Mouse (Mus musculus): ENCODE data around the gene Aph1c.
A peak's percentile ranks its signal among the peaks of the same experiment; 100 is the strongest.
"Not testable (repeated sequence)": the region's sequence is repeated elsewhere in the genome, so short reads cannot be mapped to it uniquely, and the experiment has no call there.

Gene Aph1c

GRCm38 (mm10) chr9:66832366-66832908, 2.1 kb downstream of the Aph1c start:
- DNase-seq (ENCODE audit: low read depth, low spot score), result no peak

DNA sequence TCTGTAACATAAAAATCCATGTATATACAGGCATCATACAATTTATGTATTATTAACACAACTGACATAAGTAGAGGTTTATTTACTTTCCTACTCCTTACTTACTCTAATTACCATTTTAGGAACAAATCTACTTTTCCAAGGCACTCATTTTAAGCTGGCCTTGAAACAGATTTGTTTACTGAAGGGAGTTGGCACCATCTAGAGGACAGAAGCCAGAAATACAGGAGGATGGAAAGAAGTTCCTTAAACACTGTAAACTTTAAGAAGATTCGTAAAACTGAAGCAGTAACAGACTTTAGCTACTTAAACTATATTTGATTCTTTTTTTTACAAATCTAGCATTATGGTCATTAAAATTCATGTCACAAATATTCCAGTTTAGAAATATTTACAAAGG, 8.5 kb downstream of the Aph1c start:
- DNase-seq (ENCODE audit: low read depth, low spot score), result no peak

GRCm38 (mm10) chr9:66822255-66822654, 12.3 kb downstream of the Aph1c start:
- not testable (repeated sequence) for DNase-seq (ENCODE audit: low read depth, low spot score)

DNA sequence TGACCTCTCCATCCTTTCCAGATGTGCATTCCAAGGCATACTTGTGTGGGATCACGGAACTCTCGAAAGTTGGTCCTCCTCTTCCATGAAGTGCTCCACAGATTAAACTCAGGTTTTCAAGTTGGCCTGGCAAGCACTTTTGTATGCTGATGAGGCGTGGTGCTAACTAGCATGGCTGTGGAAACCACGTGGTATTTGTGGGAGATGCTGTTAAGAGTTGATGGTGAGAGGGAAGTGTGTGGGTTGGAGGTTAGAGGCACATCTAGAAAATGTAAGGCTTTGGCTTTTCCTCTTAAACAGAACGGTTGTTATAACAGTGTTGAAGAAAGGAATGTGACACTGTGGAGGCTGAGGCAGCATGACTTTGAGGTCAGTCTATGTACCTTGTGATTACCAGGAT, 13.5 kb downstream of the Aph1c start:
- no peak for DNase-seq (ENCODE audit: low read depth, low spot score)

GRCm38 (mm10) chr9:66813392-66813791, 21.1 kb downstream of the Aph1c start:
- DNase-seq (ENCODE audit: low read depth, low spot score), result no peak

DNA sequence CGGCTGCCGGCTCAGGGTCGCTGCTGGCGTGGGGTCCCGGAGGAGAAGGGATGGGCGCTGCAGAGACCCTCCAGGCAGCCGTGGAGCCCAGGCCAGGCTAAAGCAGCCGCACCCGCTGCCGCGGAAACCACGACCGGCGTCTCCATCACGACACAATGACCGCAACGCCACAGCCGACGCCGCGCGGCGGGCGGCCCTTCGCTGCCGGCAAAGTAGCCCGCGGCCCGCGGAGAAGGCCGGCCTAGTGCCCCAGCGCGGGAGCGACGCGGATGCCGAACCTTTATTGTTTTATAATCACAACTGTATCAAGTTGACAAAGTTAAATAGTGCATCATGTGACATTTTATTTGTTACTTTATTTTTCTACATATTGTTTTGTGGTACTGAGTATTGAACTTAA, 28.6 kb downstream of the Aph1c start:
- not testable (repeated sequence) for DNase-seq (ENCODE audit: low read depth, low spot score)

- DNase-seq (ENCODE audit: low read depth, low spot score), result no peak
Measured at GRCm38 (mm10) chr9:66801947-66802346, 32.6 kb downstream of the Aph1c start.

- no peak for DNase-seq (ENCODE audit: low read depth, low spot score)
Measured at GRCm38 (mm10) chr9:66796739-66797138, 37.8 kb downstream of the Aph1c start, which contains the start of gene Gm10647. Gm10647 (plus strand) TSS chr9:66797039.

DNA sequence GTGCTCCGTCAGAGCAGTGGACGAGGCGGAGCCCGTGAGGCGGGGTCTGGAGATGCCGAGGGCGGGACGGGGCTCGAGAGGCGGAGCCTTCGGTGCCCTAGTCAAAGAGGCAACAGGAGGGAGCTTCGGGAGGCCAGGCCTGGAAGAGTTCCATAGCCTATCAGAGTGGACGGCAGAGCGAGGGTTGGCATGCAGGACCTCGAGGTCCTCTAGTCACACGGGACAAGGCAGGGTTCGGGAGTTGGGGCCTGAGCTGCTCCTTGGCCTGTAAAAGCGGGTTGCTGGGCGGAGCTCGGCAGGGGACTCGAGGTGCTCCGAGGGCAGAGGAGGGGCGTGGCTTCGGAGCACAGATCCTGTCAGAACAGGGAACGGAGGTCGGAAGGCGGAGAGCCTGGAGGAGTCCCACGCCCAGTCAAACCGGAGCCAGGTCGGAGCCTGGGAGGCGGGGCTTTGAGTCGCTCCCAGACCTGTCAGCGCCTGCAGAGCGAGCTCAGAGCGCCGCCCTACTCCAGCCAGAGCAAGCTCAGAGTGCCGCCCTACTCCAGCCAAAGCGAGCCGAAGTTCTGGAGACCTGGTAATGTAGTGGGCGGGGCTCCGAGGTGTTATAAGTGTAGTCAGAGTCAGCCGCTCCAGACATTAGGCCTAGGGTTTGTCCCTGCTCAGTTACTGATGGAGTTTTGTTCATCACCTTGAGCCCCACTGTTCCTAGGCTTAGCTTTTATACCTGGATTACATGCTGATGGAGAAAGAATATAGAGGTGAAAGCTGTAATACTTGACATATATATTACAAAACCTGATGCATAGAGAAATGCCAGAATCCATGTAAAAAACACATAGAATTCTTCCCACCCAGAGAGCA, 38.8 kb downstream of the Aph1c start, which contains the start of gene Aph1b:
TSS of gene Aph1b (minus strand) at position 27 of the 861 bp plus-strand sequence.
- DNase-seq (ENCODE audit: low read depth, low spot score), result peak; percentile 95

DNA sequence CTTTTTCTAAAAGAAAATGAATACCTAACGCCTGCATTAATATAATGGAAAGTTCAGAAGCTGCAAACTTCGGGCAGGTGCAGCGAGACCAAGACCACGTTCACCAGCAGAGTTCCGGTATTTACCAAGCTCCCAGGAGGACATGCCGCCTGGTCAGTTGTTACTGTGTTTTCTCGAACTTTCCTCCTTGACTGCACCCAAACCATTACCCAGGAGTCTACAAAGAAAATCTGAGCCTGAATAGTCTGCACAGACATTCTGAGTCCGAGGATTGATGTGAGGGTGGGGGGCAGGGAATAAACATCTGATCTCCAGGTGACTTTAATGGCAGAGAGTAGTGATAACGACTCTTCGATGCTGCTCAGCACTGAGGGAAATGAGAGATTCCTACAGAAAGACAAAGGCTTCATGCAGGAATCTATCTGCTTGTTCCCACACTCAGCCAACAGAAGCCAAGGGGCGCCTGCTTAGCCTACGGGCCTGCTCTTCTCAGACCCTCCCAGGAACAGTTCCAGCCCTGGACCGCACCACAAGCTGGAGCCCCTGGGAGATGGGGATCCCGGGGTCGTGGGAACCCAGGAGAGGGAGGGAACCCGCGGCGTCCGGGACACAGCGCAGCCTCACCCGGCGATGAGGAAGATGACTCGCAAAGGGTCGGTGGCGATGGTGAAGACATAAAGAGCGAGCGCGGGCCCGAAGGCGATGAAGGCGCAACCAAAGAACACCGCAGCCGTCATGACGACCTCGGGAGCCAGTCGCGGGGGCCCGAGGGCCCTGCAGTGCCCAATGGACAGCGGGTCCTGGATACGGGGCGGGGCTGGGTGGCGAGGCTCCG, 39.7 kb downstream of the Aph1c start:
- DNase-seq (ENCODE audit: low read depth, low spot score), result no peak

GRCm38 (mm10) chr9:66787821-66788220, 46.7 kb downstream of the Aph1c start:
- no peak for DNase-seq (ENCODE audit: low read depth, low spot score)

GRCm38 (mm10) chr9:66784552-66784951, 50.0 kb downstream of the Aph1c start:
- not testable (repeated sequence) for DNase-seq (ENCODE audit: low read depth, low spot score)

- DNase-seq (ENCODE audit: low read depth, low spot score), result no peak
Measured at GRCm38 (mm10) chr9:66770701-66771100, 63.8 kb downstream of the Aph1c start.

DNA sequence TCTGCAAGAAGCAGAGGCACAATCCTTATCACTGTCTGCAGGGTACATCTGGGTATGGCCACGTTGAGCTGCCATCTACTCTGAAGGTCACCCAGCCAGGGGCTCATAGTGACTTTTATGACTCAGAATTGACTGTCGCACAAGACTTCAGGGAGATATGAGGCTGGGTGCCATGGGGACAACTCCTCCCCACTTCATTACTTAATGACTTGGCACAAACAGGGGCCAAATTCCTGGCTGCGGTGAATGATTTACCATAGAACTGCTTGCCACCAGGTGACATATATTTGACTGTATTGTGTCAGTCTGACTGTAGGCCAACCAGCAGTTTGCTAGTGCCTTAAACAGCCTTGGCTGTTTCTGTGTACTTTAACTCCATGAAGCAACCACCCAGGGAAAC, 65.3 kb downstream of the Aph1c start:
- no peak for DNase-seq (ENCODE audit: low read depth, low spot score)

GRCm38 (mm10) chr9:66768721-66769120, 65.8 kb downstream of the Aph1c start:
- DNase-seq (ENCODE audit: low read depth, low spot score), result no peak
